Mouse (Mus musculus): ENCODE data around the gene Wdfy2. TPM values are rescaled to one million over a fixed set of nuclear protein-coding genes. Genes with fewer than 3 reads are reported as not detected.

Wdfy2 gene
- polyA plus RNA-seq, 1 experiment from 2014 or later = 8.9 TPM

Small RNA genes within 50 kb of the gene (microRNA-seq; reads per million reads assigned to microRNA genes)
- gene Mir6541 (not detected), gene Mir8098 (1.7 reads per million)

Other genes with a start within 250 kb of the Wdfy2 start
- not detected in 2 replicates for gene Serpine3, start 174.0 kb upstream of the Wdfy2 start, polyA plus RNA-seq (2015; fragmentation: Nextera tagmentation; extraction: Ambion mirVana)
- 18.4 and 22.6 TPM in 2 replicates for gene Ints6, start 76.5 kb upstream of the Wdfy2 start, polyA plus RNA-seq (2015; fragmentation: Nextera tagmentation; extraction: Ambion mirVana)
- not detected in 2 replicates for gene Defb48, start 146.8 kb downstream of the Wdfy2 start, polyA plus RNA-seq (2015; fragmentation: Nextera tagmentation; extraction: Ambion mirVana)
- gene Defb47, start 160.4 kb downstream of the Wdfy2 start, polyA plus RNA-seq (2015; fragmentation: Nextera tagmentation; extraction: Ambion mirVana) = not detected in 2 replicates
- gene Defb43, start 174.1 kb downstream of the Wdfy2 start, polyA plus RNA-seq (2015; fragmentation: Nextera tagmentation; extraction: Ambion mirVana) = not detected in 2 replicates
- 0.28 and 0.34 TPM in 2 replicates for gene Defb42, start 209.3 kb downstream of the Wdfy2 start, polyA plus RNA-seq (2015; fragmentation: Nextera tagmentation; extraction: Ambion mirVana)
- gene Defb30, start 212.3 kb downstream of the Wdfy2 start, polyA plus RNA-seq (2015; fragmentation: Nextera tagmentation; extraction: Ambion mirVana) = not detected in 2 replicates